Mouse (Mus musculus) cerebellum, adult 2 months (tissue): ENCODE measurements around the gene Zap70.

ENCODE experiments used
- CTCF ChIP-seq: fragments of 200-500 bp; IDR thresholded peaks from 2 replicates; pipeline ENCODE4 v1.5.1; 2011; ENCODE audit warnings: low read depth, mild to moderate bottlenecking, control low read depth, low read length, moderate library complexity, borderline replicate concordance; ENCODE audit not compliant: insufficient read depth
- POLR2A ChIP-seq: fragments of 200-500 bp; IDR thresholded peaks from 2 replicates; pipeline ENCODE4 v1.6.1; 2011; ENCODE audit warnings: low read length, control low read depth, borderline replicate concordance; ENCODE audit not compliant: insufficient read depth

DNA sequence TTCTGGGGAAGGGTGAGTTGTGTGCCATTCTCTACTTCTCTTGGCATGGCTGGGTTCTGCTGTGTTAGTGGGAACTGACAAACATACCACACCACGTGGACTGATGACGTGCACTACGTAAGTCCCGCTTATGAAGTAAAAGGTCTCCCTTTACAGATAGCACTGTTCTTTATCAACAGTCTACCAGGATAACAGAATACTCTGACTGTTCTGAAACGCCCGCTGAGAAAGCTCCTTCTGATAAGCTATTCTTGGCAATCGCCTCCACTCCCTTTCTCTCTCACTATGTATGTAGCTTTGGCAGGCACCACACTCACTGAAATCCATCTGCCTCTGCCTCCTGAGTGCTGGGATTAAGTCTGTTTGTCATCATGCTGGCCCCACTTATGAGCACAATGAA is 51.8 kb downstream of the Zap70 start:
- TF ChIP-seq CTCF (no peak), POLR2A (no peak)
